Mouse (Mus musculus): ENCODE data around the gene Foxp4.
A peak's percentile ranks its signal among the peaks of the same experiment; 100 is the strongest.

The Foxp4 gene

GRCm38 (mm10) chr17:47924383-47925339, at the start of gene Foxp4:
Gene Foxp4 (minus strand): TSS chr17:47924645.
- DNase-seq (ENCODE audit: inconsistent age in 2 of 2, low spot score in 1 of 2), result peak; percentile 88 to 96

DNA sequence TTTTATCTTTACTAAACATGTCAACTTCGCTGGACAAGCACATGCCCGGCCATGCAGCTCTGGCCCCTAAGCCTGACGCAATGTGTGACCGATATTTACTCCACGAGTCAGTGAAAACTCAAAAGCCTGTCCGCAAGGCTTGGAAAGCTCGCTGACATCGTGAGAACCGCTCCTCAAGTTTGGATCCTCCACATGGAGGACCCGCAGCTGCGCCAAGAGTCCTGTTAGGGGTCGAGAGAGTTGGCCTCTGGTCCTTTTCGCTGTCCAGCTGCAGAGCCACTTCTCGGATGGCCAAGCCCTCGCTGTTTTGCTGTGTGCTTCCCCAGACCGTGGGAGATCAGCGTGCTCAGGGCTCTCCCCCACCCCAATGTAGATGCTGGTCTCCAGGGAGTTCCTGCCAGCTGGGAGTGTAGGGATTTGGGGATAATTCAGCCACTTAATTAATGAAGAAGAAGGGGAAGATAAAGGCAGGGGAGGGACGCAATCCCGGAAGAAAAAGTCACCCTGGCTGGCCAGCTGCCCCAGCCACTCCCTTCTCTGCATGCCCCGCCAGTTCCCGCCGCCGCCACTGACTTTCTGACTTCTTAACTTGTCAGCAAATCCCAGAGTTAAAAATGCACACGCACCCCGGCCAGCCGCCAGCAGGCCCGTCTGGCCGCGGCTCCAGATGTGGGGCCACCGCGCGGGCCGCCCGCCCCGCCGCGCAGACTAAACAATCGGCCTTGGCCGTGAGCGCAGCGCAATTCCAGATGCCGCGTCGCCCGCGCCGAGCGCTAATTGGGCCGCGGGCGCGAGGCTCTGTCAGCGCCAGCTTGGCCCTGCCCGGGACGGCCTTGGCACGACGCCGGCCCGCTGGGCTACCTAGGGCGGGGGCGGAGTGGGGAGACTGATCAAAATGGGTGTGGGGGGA, 49.4 kb upstream of the Foxp4 start:
- peak; percentile 63 to 90 for DNase-seq (ENCODE audit: inconsistent age in 2 of 2, low spot score in 1 of 2)

DNA sequence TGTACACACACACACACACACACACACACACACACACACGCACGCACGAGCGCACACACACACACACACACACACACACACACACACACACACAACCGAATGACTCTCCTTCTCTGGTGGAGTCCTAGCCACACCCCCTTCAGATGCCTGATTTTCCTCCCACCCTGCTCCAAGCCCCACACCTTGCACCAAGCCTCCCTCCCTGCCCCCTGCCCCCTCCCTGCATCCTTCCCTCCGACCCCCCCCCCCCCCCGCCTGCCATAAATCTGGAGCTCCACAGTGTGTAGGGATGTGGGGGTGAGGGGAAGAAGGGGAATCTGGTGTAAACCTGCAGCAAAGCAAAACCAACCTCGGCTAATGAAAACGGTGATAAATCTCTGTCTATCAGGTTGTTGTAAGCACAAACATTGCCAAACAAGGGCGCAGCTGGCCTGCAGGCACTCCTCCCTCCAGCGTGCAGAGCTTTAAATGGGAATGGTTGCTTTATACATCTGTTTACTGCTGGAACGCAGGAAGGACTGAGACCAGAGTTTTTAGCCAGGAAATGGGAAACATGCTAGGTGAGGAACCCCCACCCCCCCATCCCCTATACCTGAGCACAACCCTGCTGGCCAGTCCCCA, 41.5 kb upstream of the Foxp4 start:
- no peak for DNase-seq (ENCODE audit: inconsistent age in 2 of 2, low spot score in 1 of 2)

DNA sequence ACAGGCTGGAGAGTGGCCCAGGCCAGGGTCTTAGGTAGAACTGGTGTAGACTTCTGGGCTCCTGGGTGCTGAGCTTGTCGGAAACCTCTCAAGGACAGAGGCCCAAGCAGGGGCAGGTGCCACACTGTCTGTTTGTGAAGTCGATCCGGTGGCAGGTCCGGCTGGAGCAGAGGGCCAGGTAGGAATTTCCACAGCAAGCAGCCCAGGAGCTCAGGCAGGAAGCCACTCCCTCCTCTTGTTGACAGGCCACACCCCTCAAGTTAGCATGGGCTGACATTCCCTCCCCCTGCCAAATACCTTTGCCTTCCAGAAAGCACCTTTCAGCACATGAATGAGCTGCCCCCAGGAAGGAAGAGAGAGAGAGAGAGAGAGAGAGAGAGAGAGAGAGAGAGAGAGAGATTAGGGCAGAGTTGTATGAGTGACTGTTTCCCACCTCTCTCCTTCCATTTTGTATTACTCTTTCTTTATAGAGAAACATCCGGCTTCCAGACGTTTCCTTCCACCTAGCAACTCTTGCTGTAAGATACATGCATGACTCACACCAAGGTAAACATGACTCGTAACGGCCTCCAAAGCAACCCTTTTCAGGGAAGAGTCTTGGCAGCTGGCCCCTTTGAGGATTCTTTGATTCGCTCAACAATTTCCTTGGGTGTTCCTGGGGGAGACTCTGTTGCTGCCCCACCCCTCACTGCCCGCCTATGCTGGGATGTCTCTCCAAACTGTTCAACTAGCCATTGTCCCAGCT, 33.8 kb upstream of the Foxp4 start:
- DNase-seq (ENCODE audit: inconsistent age in 2 of 2, low spot score in 1 of 2), result peak in 1 of 2 experiments; percentile 59

- DNase-seq (ENCODE audit: inconsistent age in 2 of 2, low spot score in 1 of 2), result no peak
Measured at GRCm38 (mm10) chr17:47956486-47956885, 32.0 kb upstream of the Foxp4 start.

DNA sequence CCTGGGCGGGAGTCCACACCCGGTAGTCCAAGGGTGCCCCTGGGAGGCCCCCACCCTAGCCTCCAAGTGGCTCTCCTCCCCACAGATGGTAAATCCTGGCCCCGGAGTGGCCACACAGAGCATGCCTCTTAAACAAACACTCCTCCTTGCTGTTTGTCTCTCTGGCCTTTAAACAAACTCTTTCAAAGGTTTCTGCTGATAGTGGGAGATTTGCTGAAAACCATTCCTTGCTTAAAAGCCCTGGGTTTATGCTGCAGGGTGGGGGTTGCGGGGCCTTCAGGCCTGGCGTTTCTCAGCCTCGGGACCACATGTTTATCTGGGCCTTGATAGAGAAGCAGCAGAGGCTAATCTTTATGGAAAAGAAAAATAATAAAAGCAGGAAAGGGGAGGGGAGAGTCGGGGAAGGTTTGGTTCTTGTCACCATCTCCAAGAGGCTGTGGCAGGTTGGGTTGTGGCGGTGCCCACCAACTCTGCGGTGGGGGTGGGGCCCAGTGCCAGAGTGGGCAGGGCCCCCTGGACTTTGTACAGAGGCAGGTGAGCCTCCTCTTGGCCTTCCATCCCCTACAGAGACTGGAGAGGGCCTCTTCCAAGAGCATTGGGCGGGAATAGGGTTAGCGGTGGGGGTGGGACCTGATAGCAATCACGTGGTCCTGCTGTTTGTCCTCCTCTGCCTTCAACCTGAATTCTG, 30.8 kb upstream of the Foxp4 start:
- DNase-seq (ENCODE audit: inconsistent age in 2 of 2, low spot score in 1 of 2), result no peak

DNA sequence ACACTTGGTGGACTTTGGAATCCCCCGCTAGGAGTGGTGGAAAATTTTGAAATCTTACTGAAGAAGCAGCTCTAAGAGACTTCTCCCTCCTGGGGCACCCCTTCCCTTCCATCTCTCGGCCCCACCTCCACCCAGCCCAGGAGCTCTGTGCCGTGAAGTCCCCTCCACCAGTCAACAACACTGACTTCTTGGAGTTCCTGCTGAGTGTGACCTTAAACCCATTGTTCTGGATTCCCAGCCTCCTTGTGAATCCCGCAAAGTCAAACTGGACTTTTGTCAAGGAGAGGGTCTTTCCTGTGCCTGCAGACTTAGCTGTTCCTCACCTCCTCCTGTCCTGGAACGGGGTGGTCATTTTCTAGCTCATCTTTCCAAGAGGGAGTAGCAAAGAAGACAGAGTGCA, 28.8 kb upstream of the Foxp4 start:
- DNase-seq (ENCODE audit: inconsistent age in 2 of 2, low spot score in 1 of 2), result no peak

- peak in 1 of 2 experiments; percentile 37 for DNase-seq (ENCODE audit: inconsistent age in 2 of 2, low spot score in 1 of 2)
Measured at GRCm38 (mm10) chr17:47952368-47953081, 28.1 kb upstream of the Foxp4 start.

GRCm38 (mm10) chr17:47951452-47951851, 27.0 kb upstream of the Foxp4 start:
- DNase-seq (ENCODE audit: inconsistent age in 2 of 2, low spot score in 1 of 2), result peak; percentile 26 to 56

DNA sequence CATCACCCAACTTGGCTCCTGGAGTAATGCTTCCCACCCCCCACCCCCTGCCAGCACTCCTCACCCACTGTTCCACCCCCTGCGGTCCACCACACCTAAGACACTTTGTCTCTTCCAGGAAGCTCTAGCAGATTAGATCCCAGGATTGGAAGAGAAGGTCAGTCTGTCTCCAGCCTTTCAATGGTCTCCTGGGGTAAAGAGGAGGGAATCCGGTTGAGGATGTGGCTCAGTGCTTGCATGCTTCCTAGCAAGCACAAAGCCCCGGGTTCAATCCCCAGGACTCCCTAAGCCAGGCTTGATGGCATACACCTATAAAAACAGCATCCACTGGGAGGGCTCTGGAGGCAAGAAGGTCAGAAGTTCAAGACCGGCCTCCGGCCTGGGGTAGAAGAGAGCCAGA, 26.4 kb upstream of the Foxp4 start:
- peak in 1 of 2 experiments; percentile 26 for DNase-seq (ENCODE audit: inconsistent age in 2 of 2, low spot score in 1 of 2)

DNA sequence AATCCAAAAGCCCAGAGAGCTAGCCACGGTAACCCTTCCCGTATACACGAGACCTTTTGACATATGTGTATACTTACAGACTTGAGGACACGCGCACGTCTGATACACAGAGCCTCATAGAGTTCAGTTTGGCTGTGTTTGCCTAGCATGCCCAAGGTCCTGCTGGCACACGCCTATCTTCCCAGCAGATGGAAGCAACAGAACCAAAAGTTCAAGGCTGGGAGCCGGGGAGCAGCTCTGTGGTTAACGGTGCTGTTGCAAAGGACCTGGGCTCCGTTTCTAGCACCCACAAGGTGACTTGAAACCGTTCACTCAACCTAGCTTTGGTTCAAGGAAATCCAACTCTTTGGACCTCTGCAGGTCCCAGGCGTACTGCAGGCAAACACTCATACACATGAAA, 25.0 kb upstream of the Foxp4 start:
- DNase-seq (ENCODE audit: inconsistent age in 2 of 2, low spot score in 1 of 2), result peak; percentile 43 to 72

DNA sequence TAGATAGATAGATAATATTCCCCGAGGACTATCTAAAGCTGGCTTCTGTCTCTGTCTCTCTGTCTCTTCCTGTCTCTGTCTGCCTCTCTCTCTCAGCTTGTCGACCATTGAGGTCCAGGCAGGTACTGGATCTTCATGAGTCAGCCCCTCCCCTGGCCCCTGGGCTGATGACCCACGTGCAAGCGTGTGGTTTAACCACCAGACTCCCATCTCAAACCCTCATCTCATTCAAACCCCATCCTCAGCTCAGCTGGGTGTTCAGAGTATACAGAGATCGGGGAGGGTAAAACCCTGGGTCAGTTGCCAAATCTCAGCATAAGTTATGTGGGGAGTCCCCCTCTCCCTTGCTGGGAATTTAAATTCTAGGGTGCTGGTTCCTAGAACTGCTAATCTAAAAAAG, 24.3 kb upstream of the Foxp4 start:
- DNase-seq (ENCODE audit: inconsistent age in 2 of 2, low spot score in 1 of 2), result no peak

- no peak for DNase-seq (ENCODE audit: inconsistent age in 2 of 2, low spot score in 1 of 2)
Measured at GRCm38 (mm10) chr17:47946921-47947420, 22.5 kb upstream of the Foxp4 start.

DNA sequence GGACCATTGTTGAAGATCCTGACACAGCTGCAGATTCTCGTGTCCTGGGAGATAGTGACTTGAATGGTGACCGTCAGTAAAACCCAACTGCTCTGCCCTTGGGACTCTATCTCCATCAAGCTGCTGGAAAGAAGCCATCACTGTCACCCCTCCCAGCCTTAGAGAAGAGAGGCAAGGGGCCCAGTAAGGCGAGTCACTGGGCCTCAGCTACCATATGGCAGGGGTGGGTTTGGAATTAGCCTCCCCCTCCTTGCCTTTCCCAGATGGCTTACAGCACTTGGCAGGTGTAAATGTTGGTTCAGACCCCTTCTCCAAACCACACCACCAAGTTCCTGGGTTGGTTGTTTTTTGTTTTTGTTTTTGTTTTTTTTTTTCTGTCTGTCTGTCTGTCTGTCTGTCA, 21.7 kb upstream of the Foxp4 start:
- no peak for DNase-seq (ENCODE audit: inconsistent age in 2 of 2, low spot score in 1 of 2)

GRCm38 (mm10) chr17:47943103-47943870, 18.8 kb upstream of the Foxp4 start:
- DNase-seq (ENCODE audit: inconsistent age in 2 of 2, low spot score in 1 of 2), result peak in 1 of 2 experiments; percentile 42

DNA sequence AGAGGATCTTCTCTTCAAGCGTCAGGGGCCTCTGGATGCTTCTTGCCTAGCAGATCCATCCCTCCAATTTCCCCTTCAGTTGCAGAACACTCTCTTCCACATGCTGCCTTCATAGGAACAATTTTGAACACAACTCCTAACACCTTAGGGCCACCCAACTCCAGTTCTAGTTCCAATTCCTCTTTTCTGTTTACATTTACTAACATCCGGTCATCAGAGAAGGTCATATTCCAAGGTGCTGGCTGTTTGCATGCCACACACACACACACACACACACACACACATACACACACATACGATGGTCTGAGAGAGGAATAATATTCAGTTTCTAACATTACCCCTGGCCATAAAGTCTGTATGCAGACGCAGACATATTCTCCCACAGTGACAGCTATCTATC, 17.6 kb upstream of the Foxp4 start:
- no peak for DNase-seq (ENCODE audit: inconsistent age in 2 of 2, low spot score in 1 of 2)

DNA sequence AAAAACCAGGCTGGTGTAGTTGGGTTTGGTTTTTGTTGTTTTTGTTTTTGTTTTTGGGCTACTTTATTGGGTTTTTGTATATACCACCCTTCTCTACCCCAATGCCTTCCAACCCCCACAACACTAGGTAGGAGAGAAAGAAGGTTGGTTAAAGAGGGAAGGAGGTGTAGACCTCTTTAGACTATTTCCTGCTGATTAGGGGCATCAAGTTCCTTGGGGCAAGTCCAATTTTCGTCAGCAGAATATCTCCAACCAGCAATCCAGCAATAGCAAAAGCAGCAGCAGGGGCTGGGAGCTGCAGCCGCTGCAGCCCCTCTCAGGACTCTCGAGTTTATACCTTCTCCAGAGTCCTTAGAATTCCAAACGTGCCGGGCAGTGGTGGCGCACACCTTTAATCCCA, 14.4 kb upstream of the Foxp4 start:
- DNase-seq (ENCODE audit: inconsistent age in 2 of 2, low spot score in 1 of 2), result no peak

- no peak for DNase-seq (ENCODE audit: inconsistent age in 2 of 2, low spot score in 1 of 2)
Measured at GRCm38 (mm10) chr17:47937926-47938600, 13.6 kb upstream of the Foxp4 start.

Data from adrenal gland, adult (tissue).